Mouse (Mus musculus): ENCODE measurements around the gene Irgm1.

- TF ChIP-seq CTCF (IDR thresholded peaks at IDR 0.05; ENCODE audit: low read depth) (no peak), EP300 (IDR thresholded peaks at IDR 0.05; ENCODE audit: low read depth) (no peak)
Observed at GRCm38 (mm10) chr11:48833078-48833730, 38.3 kb downstream of the Irgm1 start.

Data from liver, embryonic 14.5 days (tissue).